ENCODE assay signal across 8 mouse cellular contexts in genomic region chr7:49633375-49633956, GRCm38 (mm10). TPM values are rescaled to one million over a fixed set of nuclear protein-coding genes. Genes with fewer than 3 reads are reported as not detected.
A peak's percentile ranks its signal among the peaks of the same experiment; 100 is the strongest.
DNase-seq lines count a peak whose midpoint lies in the region; ATAC-seq and TF ChIP-seq lines count a peak whose summit lies in the region.

No protein-coding gene starts in this region.

- peak overlapping the region; percentile 18 for H3K4me3 ChIP-seq in forebrain, embryonic 15.5 days
- H3K4me3 ChIP-seq in kidney, postnatal 0 days (replicated peaks; ENCODE audit: low read depth, low read length): peak overlapping the region; percentile 33
- peak overlapping the region; percentile 41 for H3K4me3 ChIP-seq in stomach, embryonic 15.5 days (replicated peaks)
- H3K4me3 ChIP-seq in cerebellum, adult 2 months (replicated peaks; ENCODE audit: insufficient read depth, low read depth, low read length): no peak overlapping the region

- no peak overlapping the region for H3K27ac ChIP-seq in forebrain, embryonic 15.5 days (replicated peaks)
- no peak overlapping the region for H3K27ac ChIP-seq in kidney, postnatal 0 days
- H3K27ac ChIP-seq in stomach, embryonic 15.5 days: no peak overlapping the region
- no peak overlapping the region for H3K27ac ChIP-seq in cerebellum, adult 2 months (ENCODE audit: insufficient read depth, low read length)

- no peak for TF ChIP-seq CTCF in kidney, postnatal 0 days (IDR thresholded peaks at IDR 0.05; ENCODE audit: low read depth)
- no peak for TF ChIP-seq CTCF in cerebellum, adult 2 months (IDR thresholded peaks at IDR 0.05; ENCODE audit: borderline replicate concordance, insufficient read depth, low read depth, low read length)

- H3K4me1 ChIP-seq in forebrain, embryonic 15.5 days: peaks cover 40% of the 10 kb centered on the region
- peaks cover 9% of the 10 kb centered on the region for H3K4me1 ChIP-seq in kidney, postnatal 0 days (replicated peaks; ENCODE audit: insufficient read depth, low read length)
- peaks cover 10% of the 10 kb centered on the region; the same call in 1 of the 2 replicates for H3K4me1 ChIP-seq in stomach, embryonic 15.5 days
- no peaks in the 10 kb centered on the region for H3K4me1 ChIP-seq in cerebellum, adult 2 months (ENCODE audit: control insufficient read depth, insufficient read depth, low read length)

- under 1% methylated on average over 33 of the region's 33 CpGs for WGBS in forebrain, embryonic 15.5 days
- under 1% methylated on average over 33 of the region's 33 CpGs for WGBS in kidney, postnatal 0 days
- WGBS in stomach, embryonic 15.5 days: under 1% methylated on average over 33 of the region's 33 CpGs
- WGBS in cerebellum, adult 2 months: 1% methylated on average over 33 of the region's 33 CpGs

- peak overlapping the region; percentile 39 for H3K4me2 ChIP-seq in forebrain, embryonic 15.5 days (replicated peaks)
- peak overlapping the region; percentile 59 for H3K4me2 ChIP-seq in kidney, postnatal 0 days (ENCODE audit: low read length)
- peak overlapping the region; percentile 73 for H3K4me2 ChIP-seq in stomach, embryonic 15.5 days

- no peak for TF ChIP-seq POLR2A in cerebellum, adult 2 months (IDR thresholded peaks at IDR 0.05; ENCODE audit: borderline replicate concordance, insufficient read depth, low read length)

- peak; percentile 71 for DNase-seq in CD4-positive, CD25-positive, alpha-beta regulatory T cell, adult 2 months (ENCODE audit: low read depth, low spot score)
- DNase-seq in R1 (ENCODE audit: low read depth, low spot score): peak; percentile 38
- DNase-seq in kidney, postnatal 0 days (ENCODE audit: low spot score): peak; percentile 30
- DNase-seq in cerebellum, adult 2 months: no peak
- DNase-seq in cerebellum, adult 9-10 months: no peak

- no peaks in the 10 kb centered on the region for H3K9me3 ChIP-seq in forebrain, embryonic 15.5 days
- H3K9me3 ChIP-seq in kidney, postnatal 0 days (replicated peaks; ENCODE audit: low read length): no peaks in the 10 kb centered on the region
- no peaks in the 10 kb centered on the region for H3K9me3 ChIP-seq in stomach, embryonic 15.5 days

- no peak overlapping the region for H3K9ac ChIP-seq in forebrain, embryonic 15.5 days (replicated peaks)
- 0 out of 2 replicates have a peak overlapping the region, but pooled peaks have one; percentile 13 for H3K9ac ChIP-seq in kidney, postnatal 0 days (ENCODE audit: low read depth, low read length)
- no peak overlapping the region for H3K9ac ChIP-seq in stomach, embryonic 15.5 days

- H3K36me3 ChIP-seq in forebrain, embryonic 15.5 days: no peaks in the 10 kb centered on the region
- no peaks in the 10 kb centered on the region for H3K36me3 ChIP-seq in kidney, postnatal 0 days (ENCODE audit: insufficient read depth, low read length)
- H3K36me3 ChIP-seq in stomach, embryonic 15.5 days: no peaks in the 10 kb centered on the region

- 0 out of 2 replicates have a peak, but pooled peaks have one; percentile 20 for ATAC-seq in forebrain, embryonic 15.5 days (replicated peaks)
- ATAC-seq in kidney, postnatal 0 days (replicated peaks; ENCODE audit: low FRiP score, low read depth): no peak; the same call in 1 of the 2 replicates
- peak; percentile 67; the same call in 1 of the 2 replicates for ATAC-seq in megakaryocyte-erythroid progenitor cell, adult 5-6 weeks (replicated peaks; ENCODE audit: low FRiP score, low TSS enrichment, poor library complexity, severe bottlenecking)
- ATAC-seq in stomach, embryonic 15.5 days (ENCODE audit: insufficient read depth, low FRiP score, low read depth): peak; percentile 53; the same call in 1 of the 2 replicates

- peaks cover 91% of the 10 kb centered on the region for H3K27me3 ChIP-seq in forebrain, embryonic 15.5 days
- peaks cover 75% of the 10 kb centered on the region for H3K27me3 ChIP-seq in kidney, postnatal 0 days (ENCODE audit: insufficient read depth, low read length)
- H3K27me3 ChIP-seq in stomach, embryonic 15.5 days (replicated peaks): peaks cover 69% of the 10 kb centered on the region
- peaks cover 5% of the 10 kb centered on the region; the same call in 1 of the 2 replicates for H3K27me3 ChIP-seq in cerebellum, adult 2 months (ENCODE audit: control insufficient read depth, insufficient read depth, low read length)

RNA-seq across cellular contexts. Expression of gene Dbx1, which starts 3.2 kb away (rescaled TPM):
- polyA plus RNA-seq in forebrain, embryonic 15.5 days (2015; fragmentation: Nextera tagmentation; extraction: Ambion mirVana): 1.5 and 1.9 TPM in 2 replicates
- not detected in 2 replicates for polyA plus RNA-seq in kidney, postnatal 0 days (2015; fragmentation: Nextera tagmentation; extraction: Ambion mirVana)
- total RNA-seq in megakaryocyte-erythroid progenitor cell, adult 5-6 weeks (2014; fragmentation: Nextera tagmentation): not detected in 2 replicates
- not detected in 2 replicates for total RNA-seq in megakaryocyte-erythroid progenitor cell, adult 5-6 weeks (2017)
- 0.10 and 0.14 TPM in 2 replicates for polyA plus RNA-seq in stomach, embryonic 15.5 days (2015; fragmentation: Nextera tagmentation; extraction: Ambion mirVana)
- polyA plus RNA-seq in cerebellum, adult 2 months (2012; rRNA removed): not detected in 2 replicates

Comparison
In these comparisons a context has a peak if more than half of its experiments do, and no peak if none do; other contexts are left out.
1. DNase-seq: peak in CD4-positive, CD25-positive, alpha-beta regulatory T cell, adult 2 months (single experiment), R1 (single experiment) and kidney, postnatal 0 days (single experiment); none in cerebellum, adult 2 months (0 of 2) and cerebellum, adult 9-10 months (single experiment).
2. Peak in every context shown above with its lines, with median percentiles within 50 percentile points of each other: H3K4me2 ChIP-seq.